Mouse (Mus musculus): ENCODE results near the gene Prss57. TPM values are rescaled to one million over a fixed set of nuclear protein-coding genes. Genes with fewer than 3 reads are reported as not detected.

Gene Prss57
- polyA plus RNA-seq, 1 experiment from 2014 or later: not detected

DNA sequence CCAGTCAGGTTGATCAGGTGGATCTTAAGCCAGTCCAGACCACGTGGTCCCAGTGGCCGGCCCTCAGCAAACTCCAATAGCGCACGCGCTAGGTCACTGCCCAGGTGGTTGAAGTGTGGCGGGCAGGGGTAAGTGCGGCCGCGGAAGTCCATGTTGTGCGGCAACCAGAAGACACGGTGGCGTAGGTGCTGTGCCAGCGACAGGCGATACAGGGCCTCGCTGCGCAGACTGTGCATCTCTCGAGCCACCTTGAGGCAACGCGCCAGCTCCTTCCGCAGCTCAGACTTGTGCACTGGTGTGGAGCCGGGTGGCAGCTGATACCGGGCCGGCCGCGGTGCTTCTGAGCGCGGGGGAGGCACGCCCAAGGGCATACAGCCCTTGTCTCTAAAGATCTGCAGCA, 51.5 kb downstream of the Prss57 start:
- WGBS: 97% methylated on average over 28 of the region's 28 CpGs
- Histone ChIP-seq H3K9me3 (ENCODE audit: control insufficient read depth, low read length) (peaks cover 33% of the 10 kb centered on the region), H3K4me3 (ENCODE audit: low read depth, low read length) (no peak overlapping the region)

DNA sequence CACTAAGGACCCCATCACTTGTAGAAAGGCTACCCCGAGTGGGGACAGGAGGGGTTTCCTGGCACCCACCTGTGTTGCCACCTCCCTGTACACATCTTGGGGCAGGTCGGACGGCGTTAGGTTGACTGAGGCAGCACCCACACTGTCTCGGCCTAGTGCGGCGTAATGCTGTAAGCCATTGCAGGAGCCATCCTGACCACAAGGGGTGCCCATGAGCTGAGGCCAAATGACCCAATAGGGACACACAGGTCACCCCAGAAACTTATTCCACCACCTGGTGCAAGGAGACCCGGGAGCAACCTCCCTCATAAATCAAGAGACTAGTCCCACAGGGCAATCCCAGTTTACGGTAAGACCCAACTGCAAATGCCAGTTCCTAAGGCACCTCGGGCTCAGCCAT, 52.5 kb downstream of the Prss57 start:
- ATAC-seq (ENCODE audit: insufficient number of reproducible peaks, low FRiP score, low TSS enrichment, low read depth) (no peak), DNase-seq (ENCODE audit: low spot score) (no peak)
- Histone ChIP-seq H3K9ac (ENCODE audit: low read length) (no peak overlapping the region), H3K4me1 (ENCODE audit: control insufficient read depth, insufficient read depth, low read length) (no peaks in the 10 kb centered on the region), H3K27me3 (ENCODE audit: control insufficient read depth, insufficient read depth, low read length) (peaks cover 13% of the 10 kb centered on the region), H3K4me2 (ENCODE audit: low read depth, severe bottlenecking) (no peak overlapping the region), H3K27ac (replicated peaks; ENCODE audit: low read depth, low read length) (no peak overlapping the region), H3K9me3 (ENCODE audit: control insufficient read depth, low read length) (peaks cover 33% of the 10 kb centered on the region), H3K4me3 (ENCODE audit: low read depth, low read length) (no peak overlapping the region), H3K36me3 (ENCODE audit: control insufficient read depth, insufficient read depth, low read length) (peaks cover 59% of the 10 kb centered on the region)
- WGBS: 91% methylated on average over 10 of the region's 10 CpGs

More for the DNA sequence above, 51.5 kb downstream of the Prss57 start:
- H3K27ac ChIP-seq (replicated peaks; ENCODE audit: low read depth, low read length): no peak overlapping the region
- no peaks in the 10 kb centered on the region for H3K4me1 ChIP-seq (ENCODE audit: control insufficient read depth, insufficient read depth, low read length)
- no peak for ATAC-seq (ENCODE audit: insufficient number of reproducible peaks, low FRiP score, low TSS enrichment, low read depth)
- H3K4me2 ChIP-seq (ENCODE audit: low read depth, severe bottlenecking): no peak overlapping the region
- no peak overlapping the region for H3K9ac ChIP-seq (ENCODE audit: low read length)
- peaks cover 13% of the 10 kb centered on the region for H3K27me3 ChIP-seq (ENCODE audit: control insufficient read depth, insufficient read depth, low read length)
- DNase-seq (ENCODE audit: low spot score): no peak
- H3K36me3 ChIP-seq (ENCODE audit: control insufficient read depth, insufficient read depth, low read length): peaks cover 62% of the 10 kb centered on the region

DNA sequence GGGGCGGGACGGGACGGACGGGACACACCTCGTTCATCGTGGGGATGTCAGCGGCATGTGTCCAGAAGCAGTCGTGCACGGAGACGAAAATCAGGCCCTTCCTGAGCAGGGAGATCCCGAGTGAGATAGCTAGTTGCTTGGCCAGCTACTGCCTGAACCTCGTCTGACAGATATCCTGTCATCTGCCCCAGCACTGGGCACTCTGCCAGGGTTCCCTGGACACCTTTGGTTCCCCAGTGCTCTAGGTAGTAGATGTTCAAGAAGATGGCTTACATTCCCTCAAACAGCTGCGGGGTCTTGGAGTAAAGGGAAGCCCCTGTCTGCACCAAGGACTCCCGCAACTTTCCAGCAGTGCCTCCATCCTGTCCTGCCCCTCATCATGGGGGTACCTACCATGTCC, 54.1 kb downstream of the Prss57 start:
- peaks cover 56% of the 10 kb centered on the region for H3K36me3 ChIP-seq (ENCODE audit: control insufficient read depth, insufficient read depth, low read length)
- WGBS: 87% methylated on average over 14 of the region's 14 CpGs

DNA sequence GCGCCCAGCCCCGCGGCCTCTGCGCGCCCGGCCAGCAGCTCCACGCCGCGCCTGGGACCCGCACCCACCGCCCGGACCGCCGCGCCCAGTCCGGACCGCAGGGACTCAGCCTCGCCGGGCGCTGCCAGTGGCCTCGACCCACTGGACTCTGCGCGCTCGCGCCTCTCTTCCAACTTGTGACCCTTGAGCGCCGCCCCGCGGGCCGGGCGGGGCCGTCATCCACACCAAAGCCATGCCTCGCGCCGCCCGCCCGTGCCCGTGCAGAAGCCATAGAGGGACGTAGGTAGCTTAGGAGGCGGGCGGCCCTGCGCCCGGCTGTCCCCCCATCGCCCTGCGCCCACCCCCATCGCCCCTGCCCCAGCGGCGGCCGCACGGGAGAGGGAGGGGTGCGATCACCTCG, 55.4 kb downstream of the Prss57 start:
- 19% methylated on average over 40 of the region's 52 CpGs for WGBS
- Histone ChIP-seq H3K27me3 (ENCODE audit: control insufficient read depth, insufficient read depth, low read length) (peaks cover 13% of the 10 kb centered on the region), H3K27ac (replicated peaks; ENCODE audit: low read depth, low read length) (no peak overlapping the region), H3K4me2 (ENCODE audit: low read depth, severe bottlenecking) (0 out of 2 replicates have a peak overlapping the region, but pooled peaks have one; percentile 12), H3K36me3 (ENCODE audit: control insufficient read depth, insufficient read depth, low read length) (peaks cover 49% of the 10 kb centered on the region), H3K9ac (ENCODE audit: low read length) (no peak overlapping the region), H3K4me1 (ENCODE audit: control insufficient read depth, insufficient read depth, low read length) (no peaks in the 10 kb centered on the region), H3K4me3 (ENCODE audit: low read depth, low read length) (no peak overlapping the region), H3K9me3 (ENCODE audit: control insufficient read depth, low read length) (peaks cover 28% of the 10 kb centered on the region)
- DNase-seq (ENCODE audit: low spot score) (no peak), ATAC-seq (ENCODE audit: insufficient number of reproducible peaks, low FRiP score, low TSS enrichment, low read depth) (no peak)

More for the DNA sequence above, 54.1 kb downstream of the Prss57 start:
- Histone ChIP-seq H3K4me1 (ENCODE audit: control insufficient read depth, insufficient read depth, low read length) (no peaks in the 10 kb centered on the region), H3K9me3 (ENCODE audit: control insufficient read depth, low read length) (peaks cover 33% of the 10 kb centered on the region), H3K27ac (replicated peaks; ENCODE audit: low read depth, low read length) (no peak overlapping the region), H3K27me3 (ENCODE audit: control insufficient read depth, insufficient read depth, low read length) (peaks cover 13% of the 10 kb centered on the region), H3K4me2 (ENCODE audit: low read depth, severe bottlenecking) (no peak overlapping the region), H3K4me3 (ENCODE audit: low read depth, low read length) (no peak overlapping the region), H3K9ac (ENCODE audit: low read length) (no peak overlapping the region)
- ATAC-seq (ENCODE audit: insufficient number of reproducible peaks, low FRiP score, low TSS enrichment, low read depth): no peak
- no peak for DNase-seq (ENCODE audit: low spot score)

DNA sequence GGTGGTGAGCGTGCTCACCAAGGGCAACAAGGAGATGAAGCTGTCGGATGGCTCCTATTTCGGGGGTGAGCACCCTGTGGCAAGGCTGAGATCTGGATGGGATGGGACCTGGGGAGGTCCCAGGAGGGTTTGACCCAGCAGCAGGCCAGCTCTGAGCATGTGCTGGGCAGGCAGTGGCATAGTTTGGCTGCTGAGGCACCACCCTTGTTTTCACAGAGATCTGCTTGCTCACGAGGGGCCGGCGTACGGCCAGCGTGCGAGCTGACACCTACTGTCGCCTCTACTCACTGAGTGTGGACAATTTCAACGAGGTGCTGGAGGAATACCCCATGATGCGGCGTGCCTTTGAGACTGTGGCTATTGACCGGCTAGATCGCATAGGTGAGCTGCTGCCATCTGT, 56.9 kb downstream of the Prss57 start:
- H3K27me3 ChIP-seq (ENCODE audit: control insufficient read depth, insufficient read depth, low read length): peaks cover 13% of the 10 kb centered on the region
- DNase-seq (ENCODE audit: low spot score): no peak
- H3K9me3 ChIP-seq (ENCODE audit: control insufficient read depth, low read length): peaks cover 14% of the 10 kb centered on the region

DNA sequence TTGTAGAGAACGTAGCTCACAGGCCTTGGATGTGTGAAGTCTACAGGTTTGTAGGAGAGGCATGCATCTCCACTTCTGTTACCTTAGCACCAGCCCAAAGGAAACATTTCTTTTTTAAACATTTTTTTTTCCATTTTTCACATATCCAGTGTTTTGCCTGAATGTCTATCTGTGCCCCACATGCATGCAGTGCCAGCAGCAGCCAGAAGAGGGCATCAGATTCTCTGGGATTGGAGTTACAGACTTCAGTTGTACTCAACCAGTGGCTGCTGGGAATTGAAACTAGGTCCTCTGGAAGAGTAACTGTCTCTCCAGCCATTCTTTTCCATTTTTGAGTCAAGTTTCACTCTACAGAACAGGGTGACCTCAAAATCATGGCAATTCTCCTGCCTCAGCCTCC, 58.3 kb downstream of the Prss57 start:
- peaks cover 20% of the 10 kb centered on the region for H3K36me3 ChIP-seq (ENCODE audit: control insufficient read depth, insufficient read depth, low read length)
- no peak for ATAC-seq (ENCODE audit: insufficient number of reproducible peaks, low FRiP score, low TSS enrichment, low read depth)
- no peak overlapping the region for H3K4me3 ChIP-seq (ENCODE audit: low read depth, low read length)

More for the DNA sequence above, 56.9 kb downstream of the Prss57 start:
- Histone ChIP-seq H3K4me2 (ENCODE audit: low read depth, severe bottlenecking) (no peak overlapping the region), H3K4me3 (ENCODE audit: low read depth, low read length) (no peak overlapping the region), H3K36me3 (ENCODE audit: control insufficient read depth, insufficient read depth, low read length) (peaks cover 33% of the 10 kb centered on the region), H3K4me1 (ENCODE audit: control insufficient read depth, insufficient read depth, low read length) (no peaks in the 10 kb centered on the region), H3K27ac (replicated peaks; ENCODE audit: low read depth, low read length) (no peak overlapping the region), H3K9ac (ENCODE audit: low read length) (no peak overlapping the region)
- WGBS: 93% methylated on average over 15 of the region's 15 CpGs
- no peak for ATAC-seq (ENCODE audit: insufficient number of reproducible peaks, low FRiP score, low TSS enrichment, low read depth)

More for the DNA sequence above, 58.3 kb downstream of the Prss57 start:
- DNase-seq (ENCODE audit: low spot score): no peak
- H3K4me2 ChIP-seq (ENCODE audit: low read depth, severe bottlenecking): no peak overlapping the region
- 96% methylated on average over 1 of the region's 1 CpGs for WGBS
- H3K4me1 ChIP-seq (ENCODE audit: control insufficient read depth, insufficient read depth, low read length): no peaks in the 10 kb centered on the region
- H3K27ac ChIP-seq (replicated peaks; ENCODE audit: low read depth, low read length): no peak overlapping the region
- no peak overlapping the region for H3K9ac ChIP-seq (ENCODE audit: low read length)
- peaks cover under 1% of the 10 kb centered on the region; the same call in 1 of the 2 replicates for H3K9me3 ChIP-seq (ENCODE audit: control insufficient read depth, low read length)
- peaks cover 13% of the 10 kb centered on the region for H3K27me3 ChIP-seq (ENCODE audit: control insufficient read depth, insufficient read depth, low read length)

Other genes with a start within 250 kb of the Prss57 start
- 54.2 and 56.2 TPM in 2 replicates for gene Mier2, start 235.8 kb downstream of the Prss57 start, polyA plus RNA-seq (2014; fragmentation: Nextera tagmentation; extraction: Ambion mirVana)
- not detected in 2 replicates for gene Theg, start 203.6 kb downstream of the Prss57 start, polyA plus RNA-seq (2014; fragmentation: Nextera tagmentation; extraction: Ambion mirVana)
- 0.04 TPM in 1 of 2 replicates, not detected in the other for gene C2cd4c, start 176.9 kb downstream of the Prss57 start, polyA plus RNA-seq (2014; fragmentation: Nextera tagmentation; extraction: Ambion mirVana)
- 4.8 and 6.5 TPM in 2 replicates for gene Shc2, start 153.0 kb downstream of the Prss57 start, polyA plus RNA-seq (2014; fragmentation: Nextera tagmentation; extraction: Ambion mirVana)
- gene Odf3l2, start 145.2 kb downstream of the Prss57 start, polyA plus RNA-seq (2014; fragmentation: Nextera tagmentation; extraction: Ambion mirVana): not detected in 2 replicates
- 5.6 and 5.9 TPM in 2 replicates for gene Madcam1, start 126.4 kb downstream of the Prss57 start, polyA plus RNA-seq (2014; fragmentation: Nextera tagmentation; extraction: Ambion mirVana)
- gene Tpgs1, start 121.6 kb downstream of the Prss57 start, polyA plus RNA-seq (2014; fragmentation: Nextera tagmentation; extraction: Ambion mirVana): 67.2 and 70.9 TPM in 2 replicates
- gene Cdc34, start 108.8 kb downstream of the Prss57 start, polyA plus RNA-seq (2014; fragmentation: Nextera tagmentation; extraction: Ambion mirVana): 171 and 175 TPM in 2 replicates
- gene Gzmm, start 101.9 kb downstream of the Prss57 start, polyA plus RNA-seq (2014; fragmentation: Nextera tagmentation; extraction: Ambion mirVana): 0.45 and 0.94 TPM in 2 replicates
- 633 and 674 TPM in 2 replicates for gene Bsg, start 86.5 kb downstream of the Prss57 start, polyA plus RNA-seq (2014; fragmentation: Nextera tagmentation; extraction: Ambion mirVana)
- gene Hcn2, start 74.3 kb downstream of the Prss57 start, polyA plus RNA-seq (2014; fragmentation: Nextera tagmentation; extraction: Ambion mirVana): not detected in 2 replicates
- 32.2 and 36.1 TPM in 2 replicates for gene Polrmt, start 44.4 kb downstream of the Prss57 start, polyA plus RNA-seq (2014; fragmentation: Nextera tagmentation; extraction: Ambion mirVana)
- gene Fgf22, start 35.9 kb downstream of the Prss57 start, polyA plus RNA-seq (2014; fragmentation: Nextera tagmentation; extraction: Ambion mirVana): 0.17 and 0.33 TPM in 2 replicates
- gene Rnf126, start 24.0 kb downstream of the Prss57 start, polyA plus RNA-seq (2014; fragmentation: Nextera tagmentation; extraction: Ambion mirVana): 112 and 118 TPM in 2 replicates
- gene Fstl3, start 13.7 kb downstream of the Prss57 start, polyA plus RNA-seq (2014; fragmentation: Nextera tagmentation; extraction: Ambion mirVana): 1.8 and 1.9 TPM in 2 replicates
- gene Palm, start 2.6 kb upstream of the Prss57 start, polyA plus RNA-seq (2014; fragmentation: Nextera tagmentation; extraction: Ambion mirVana): 108 and 109 TPM in 2 replicates
- 0.21 and 0.29 TPM in 2 replicates for gene Misp, start 30.0 kb upstream of the Prss57 start, polyA plus RNA-seq (2014; fragmentation: Nextera tagmentation; extraction: Ambion mirVana)
- 328 and 351 TPM in 2 replicates for gene Ptbp1, start 63.5 kb upstream of the Prss57 start, polyA plus RNA-seq (2014; fragmentation: Nextera tagmentation; extraction: Ambion mirVana)
- gene Prtn3, start 83.5 kb upstream of the Prss57 start, polyA plus RNA-seq (2014; fragmentation: Nextera tagmentation; extraction: Ambion mirVana): 16.0 and 19.6 TPM in 2 replicates
- gene Plppr3, start 83.7 kb upstream of the Prss57 start, polyA plus RNA-seq (2014; fragmentation: Nextera tagmentation; extraction: Ambion mirVana): 95.1 and 95.7 TPM in 2 replicates
- 0.20 TPM in 1 of 2 replicates, not detected in the other for gene Elane, start 95.3 kb upstream of the Prss57 start, polyA plus RNA-seq (2014; fragmentation: Nextera tagmentation; extraction: Ambion mirVana)
- not detected in 2 replicates for gene Cfd, start 99.9 kb upstream of the Prss57 start, polyA plus RNA-seq (2014; fragmentation: Nextera tagmentation; extraction: Ambion mirVana)
- gene Med16, start 118.0 kb upstream of the Prss57 start, polyA plus RNA-seq (2014; fragmentation: Nextera tagmentation; extraction: Ambion mirVana): 43.1 and 43.8 TPM in 2 replicates
- 6.7 TPM in 1 of 2 replicates, not detected in the other for gene Gm26602, start 119.9 kb upstream of the Prss57 start, polyA plus RNA-seq (2014; fragmentation: Nextera tagmentation; extraction: Ambion mirVana)
- gene Kiss1r, start 126.0 kb upstream of the Prss57 start, polyA plus RNA-seq (2014; fragmentation: Nextera tagmentation; extraction: Ambion mirVana): 0.21 and 0.34 TPM in 2 replicates
- gene R3hdm4, start 130.2 kb upstream of the Prss57 start, polyA plus RNA-seq (2014; fragmentation: Nextera tagmentation; extraction: Ambion mirVana): 133 and 138 TPM in 2 replicates
- 11.8 and 12.9 TPM in 2 replicates for gene Arid3a, start 136.1 kb upstream of the Prss57 start, polyA plus RNA-seq (2014; fragmentation: Nextera tagmentation; extraction: Ambion mirVana)
- 141 and 144 TPM in 2 replicates for gene Wdr18, start 169.2 kb upstream of the Prss57 start, polyA plus RNA-seq (2014; fragmentation: Nextera tagmentation; extraction: Ambion mirVana)
- gene Grin3b, start 179.8 kb upstream of the Prss57 start, polyA plus RNA-seq (2014; fragmentation: Nextera tagmentation; extraction: Ambion mirVana): 0.23 and 0.41 TPM in 2 replicates
- 15.7 and 15.9 TPM in 2 replicates for gene Tmem259, start 193.4 kb upstream of the Prss57 start, polyA plus RNA-seq (2014; fragmentation: Nextera tagmentation; extraction: Ambion mirVana)
- gene Cnn2, start 197.6 kb upstream of the Prss57 start, polyA plus RNA-seq (2014; fragmentation: Nextera tagmentation; extraction: Ambion mirVana): 250 and 255 TPM in 2 replicates
- gene Abca7, start 205.5 kb upstream of the Prss57 start, polyA plus RNA-seq (2014; fragmentation: Nextera tagmentation; extraction: Ambion mirVana): 1.3 and 1.4 TPM in 2 replicates
- 8.5 and 10.8 TPM in 2 replicates for gene Arhgap45, start 225.7 kb upstream of the Prss57 start, polyA plus RNA-seq (2014; fragmentation: Nextera tagmentation; extraction: Ambion mirVana)
- 294 and 308 TPM in 2 replicates for gene Polr2e, start 248.8 kb upstream of the Prss57 start, polyA plus RNA-seq (2014; fragmentation: Nextera tagmentation; extraction: Ambion mirVana)

All from limb, embryonic 11.5 days (tissue).